Mouse (Mus musculus): Measurements from ENCODE around the gene Myl7. TPM values are rescaled to one million over a fixed set of nuclear protein-coding genes. Genes with fewer than 3 reads are reported as not detected.
"Not testable (repeated sequence)": the region's sequence is repeated elsewhere in the genome, so short reads cannot be mapped to it uniquely, and the experiment has no call there.

Myl7 gene
- polyA plus RNA-seq (2012; rRNA removed): 0.43 TPM in 1 of 2 replicates, not detected in the other

GRCm38 (mm10) chr11:5898531-5898930 lies at the start of gene Myl7:
Gene Myl7, minus strand, starts transcription at chr11:5898782.
- peak within 1 kb of the TSS; percentile 7; the same call in 1 of the 2 replicates for H3K4me3 ChIP-seq (ENCODE audit: control insufficient read depth, low read depth, low read length)

GRCm38 (mm10) chr11:5947796-5948195 lies 49.2 kb upstream of the Myl7 start:
- no peaks in the 10 kb centered on the region for H3K36me3 ChIP-seq (ENCODE audit: control insufficient read depth, insufficient read depth, low read length)
- H3K4me1 ChIP-seq (ENCODE audit: control insufficient read depth, insufficient read depth, low read length): peaks cover 3% of the 10 kb centered on the region; the same call in 1 of the 2 replicates
- no peak overlapping the region for H3K27ac ChIP-seq (ENCODE audit: control insufficient read depth, insufficient read depth, low read depth, low read length)
- H3K4me3 ChIP-seq (ENCODE audit: control insufficient read depth, low read depth, low read length): peak overlapping the region; percentile 15; the same call in 1 of the 2 replicates
- TF ChIP-seq CTCF (IDR thresholded peaks at IDR 0.05; ENCODE audit: control insufficient read depth, insufficient read depth, insufficient replicate concordance, low read depth, low read length): no peak
- no peak for TF ChIP-seq POLR2A (IDR thresholded peaks at IDR 0.05; ENCODE audit: control insufficient read depth, low read depth, low read length)
- no peaks in the 10 kb centered on the region for H3K27me3 ChIP-seq (ENCODE audit: control insufficient read depth, insufficient read depth, low read length)

More at GRCm38 (mm10) chr11:5898531-5898930, at the start of gene Myl7:
- Histone ChIP-seq H3K4me1 (ENCODE audit: control insufficient read depth, insufficient read depth, low read length) (peaks cover 26% of the 10 kb centered on the region), H3K27me3 (ENCODE audit: control insufficient read depth, insufficient read depth, low read length) (no peaks in the 10 kb centered on the region), H3K27ac (ENCODE audit: control insufficient read depth, insufficient read depth, low read depth, low read length) (no peak within 1 kb of the TSS), H3K36me3 (ENCODE audit: control insufficient read depth, insufficient read depth, low read length) (no peaks in the 10 kb centered on the region)
- TF ChIP-seq POLR2A (IDR thresholded peaks at IDR 0.05; ENCODE audit: control insufficient read depth, low read depth, low read length) (no peak), CTCF (IDR thresholded peaks at IDR 0.05; ENCODE audit: control insufficient read depth, insufficient read depth, insufficient replicate concordance, low read depth, low read length) (no peak)

GRCm38 (mm10) chr11:5945096-5945495 lies 46.5 kb upstream of the Myl7 start:
- TF ChIP-seq POLR2A (IDR thresholded peaks at IDR 0.05; ENCODE audit: control insufficient read depth, low read depth, low read length) (no peak), CTCF (IDR thresholded peaks at IDR 0.05; ENCODE audit: control insufficient read depth, insufficient read depth, insufficient replicate concordance, low read depth, low read length) (no peak)
- Histone ChIP-seq H3K36me3 (ENCODE audit: control insufficient read depth, insufficient read depth, low read length) (no peaks in the 10 kb centered on the region), H3K4me3 (ENCODE audit: control insufficient read depth, low read depth, low read length) (no peak overlapping the region), H3K4me1 (ENCODE audit: control insufficient read depth, insufficient read depth, low read length) (peaks cover 1% of the 10 kb centered on the region; the same call in 1 of the 2 replicates), H3K27me3 (ENCODE audit: control insufficient read depth, insufficient read depth, low read length) (no peaks in the 10 kb centered on the region), H3K27ac (ENCODE audit: control insufficient read depth, insufficient read depth, low read depth, low read length) (no peak overlapping the region)

GRCm38 (mm10) chr11:5942966-5943365 lies 44.4 kb upstream of the Myl7 start:
- H3K27ac ChIP-seq (ENCODE audit: control insufficient read depth, insufficient read depth, low read depth, low read length): no peak overlapping the region
- H3K27me3 ChIP-seq (ENCODE audit: control insufficient read depth, insufficient read depth, low read length): no peaks in the 10 kb centered on the region
- no peak overlapping the region for H3K4me3 ChIP-seq (ENCODE audit: control insufficient read depth, low read depth, low read length)
- no peaks in the 10 kb centered on the region for H3K4me1 ChIP-seq (ENCODE audit: control insufficient read depth, insufficient read depth, low read length)
- no peaks in the 10 kb centered on the region for H3K36me3 ChIP-seq (ENCODE audit: control insufficient read depth, insufficient read depth, low read length)
- TF ChIP-seq POLR2A (IDR thresholded peaks at IDR 0.05; ENCODE audit: control insufficient read depth, low read depth, low read length): no peak
- no peak for TF ChIP-seq CTCF (IDR thresholded peaks at IDR 0.05; ENCODE audit: control insufficient read depth, insufficient read depth, insufficient replicate concordance, low read depth, low read length)

GRCm38 (mm10) chr11:5934531-5934930 lies 35.9 kb upstream of the Myl7 start:
- not testable (repeated sequence) for H3K4me3 ChIP-seq (ENCODE audit: control insufficient read depth, low read depth, low read length); H3K27ac ChIP-seq (ENCODE audit: control insufficient read depth, insufficient read depth, low read depth, low read length)

GRCm38 (mm10) chr11:5931947-5932346 lies 33.4 kb upstream of the Myl7 start:
- H3K4me1 ChIP-seq (ENCODE audit: control insufficient read depth, insufficient read depth, low read length); H3K4me3 ChIP-seq (ENCODE audit: control insufficient read depth, low read depth, low read length); H3K27me3 ChIP-seq (ENCODE audit: control insufficient read depth, insufficient read depth, low read length); H3K36me3 ChIP-seq (ENCODE audit: control insufficient read depth, insufficient read depth, low read length): not testable (repeated sequence)
- H3K27ac ChIP-seq (ENCODE audit: control insufficient read depth, insufficient read depth, low read depth, low read length): peak overlapping the region; percentile 25; the same call in 1 of the 2 replicates

More at GRCm38 (mm10) chr11:5934531-5934930, 35.9 kb upstream of the Myl7 start:
- not testable (repeated sequence) for H3K36me3 ChIP-seq (ENCODE audit: control insufficient read depth, insufficient read depth, low read length); H3K27me3 ChIP-seq (ENCODE audit: control insufficient read depth, insufficient read depth, low read length); H3K4me1 ChIP-seq (ENCODE audit: control insufficient read depth, insufficient read depth, low read length)

GRCm38 (mm10) chr11:5930578-5930977 lies 32.0 kb upstream of the Myl7 start:
- no peak overlapping the region for H3K4me3 ChIP-seq (ENCODE audit: control insufficient read depth, low read depth, low read length)
- H3K27me3 ChIP-seq (ENCODE audit: control insufficient read depth, insufficient read depth, low read length): no peaks in the 10 kb centered on the region
- no peaks in the 10 kb centered on the region for H3K4me1 ChIP-seq (ENCODE audit: control insufficient read depth, insufficient read depth, low read length)
- H3K27ac ChIP-seq (ENCODE audit: control insufficient read depth, insufficient read depth, low read depth, low read length): no peak overlapping the region
- TF ChIP-seq CTCF (IDR thresholded peaks at IDR 0.05; ENCODE audit: control insufficient read depth, insufficient read depth, insufficient replicate concordance, low read depth, low read length): no peak
- TF ChIP-seq POLR2A (IDR thresholded peaks at IDR 0.05; ENCODE audit: control insufficient read depth, low read depth, low read length): no peak
- no peaks in the 10 kb centered on the region for H3K36me3 ChIP-seq (ENCODE audit: control insufficient read depth, insufficient read depth, low read length)

GRCm38 (mm10) chr11:5926696-5927220 lies 28.2 kb upstream of the Myl7 start:
- TF ChIP-seq CTCF (IDR thresholded peaks at IDR 0.05; ENCODE audit: control insufficient read depth, insufficient read depth, insufficient replicate concordance, low read depth, low read length) (no peak), POLR2A (IDR thresholded peaks at IDR 0.05; ENCODE audit: control insufficient read depth, low read depth, low read length) (no peak)

More at GRCm38 (mm10) chr11:5926696-5927220, 28.2 kb upstream of the Myl7 start:
- no peak overlapping the region for H3K27ac ChIP-seq (ENCODE audit: control insufficient read depth, insufficient read depth, low read depth, low read length)
- no peaks in the 10 kb centered on the region for H3K36me3 ChIP-seq (ENCODE audit: control insufficient read depth, insufficient read depth, low read length)
- no peaks in the 10 kb centered on the region for H3K4me1 ChIP-seq (ENCODE audit: control insufficient read depth, insufficient read depth, low read length)
- H3K4me3 ChIP-seq (ENCODE audit: control insufficient read depth, low read depth, low read length): no peak overlapping the region
- no peaks in the 10 kb centered on the region for H3K27me3 ChIP-seq (ENCODE audit: control insufficient read depth, insufficient read depth, low read length)

Measured in testis, adult 2 months (tissue).